Mouse (Mus musculus): ENCODE results near the gene Lrrc45.

- TF ChIP-seq CTCF (IDR thresholded peaks at IDR 0.05; ENCODE audit: extremely low read depth, insufficient read length, insufficient replicate concordance, low read depth, low read length) (no peak), POLR2A (IDR thresholded peaks at IDR 0.05; ENCODE audit: low read depth, low read length) (no peak)
Measured at GRCm38 (mm10) chr11:120707225-120707624, 6.5 kb upstream of the Lrrc45 start.

All from small intestine, adult 2 months (tissue).